Mouse (Mus musculus): ENCODE data around the gene Mrps34.
"Not testable (repeated sequence)": the region's sequence is repeated elsewhere in the genome, so short reads cannot be mapped to it uniquely, and the experiment has no call there.

The Mrps34 gene

DNA sequence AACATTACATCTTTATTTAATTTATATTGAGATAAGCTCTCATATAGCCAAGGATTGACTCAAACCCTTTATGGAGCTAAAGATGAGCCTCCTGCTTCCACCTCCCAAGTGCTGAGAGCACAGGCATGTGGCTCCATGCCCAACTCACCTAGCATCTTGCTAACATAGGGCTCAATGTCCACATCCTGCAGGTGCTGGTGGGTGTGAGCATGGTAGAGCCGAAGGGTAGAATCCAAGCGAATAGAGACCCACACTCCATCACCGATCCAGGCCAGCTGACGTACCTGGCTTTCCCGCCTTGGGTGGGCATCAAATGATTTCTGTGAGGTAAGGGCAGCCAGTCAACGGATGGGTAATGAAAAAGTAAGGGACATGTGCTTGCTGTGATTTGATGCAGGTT, 5.1 kb downstream of the Mrps34 start:
- DNase-seq, result no peak

DNA sequence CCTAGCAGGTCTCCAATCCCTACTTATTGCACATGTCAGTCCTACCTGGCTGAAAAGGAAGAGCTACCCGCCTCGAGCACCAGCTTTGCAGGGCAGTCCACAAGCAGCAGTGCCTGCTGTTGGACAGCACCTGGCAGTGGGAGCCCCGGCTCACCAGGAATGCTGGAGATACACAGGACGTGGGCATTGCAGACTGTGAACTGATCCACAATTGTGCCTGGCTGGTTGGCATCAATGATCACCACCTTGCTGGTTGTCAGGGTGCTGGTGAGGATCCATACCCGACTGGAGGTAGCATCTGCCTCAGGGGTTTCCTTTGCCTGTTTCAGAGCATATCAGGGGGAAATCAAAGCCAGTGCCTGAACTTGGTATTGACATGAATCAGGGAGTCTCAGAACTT, 7.2 kb downstream of the Mrps34 start:
- DNase-seq, result no peak

DNA sequence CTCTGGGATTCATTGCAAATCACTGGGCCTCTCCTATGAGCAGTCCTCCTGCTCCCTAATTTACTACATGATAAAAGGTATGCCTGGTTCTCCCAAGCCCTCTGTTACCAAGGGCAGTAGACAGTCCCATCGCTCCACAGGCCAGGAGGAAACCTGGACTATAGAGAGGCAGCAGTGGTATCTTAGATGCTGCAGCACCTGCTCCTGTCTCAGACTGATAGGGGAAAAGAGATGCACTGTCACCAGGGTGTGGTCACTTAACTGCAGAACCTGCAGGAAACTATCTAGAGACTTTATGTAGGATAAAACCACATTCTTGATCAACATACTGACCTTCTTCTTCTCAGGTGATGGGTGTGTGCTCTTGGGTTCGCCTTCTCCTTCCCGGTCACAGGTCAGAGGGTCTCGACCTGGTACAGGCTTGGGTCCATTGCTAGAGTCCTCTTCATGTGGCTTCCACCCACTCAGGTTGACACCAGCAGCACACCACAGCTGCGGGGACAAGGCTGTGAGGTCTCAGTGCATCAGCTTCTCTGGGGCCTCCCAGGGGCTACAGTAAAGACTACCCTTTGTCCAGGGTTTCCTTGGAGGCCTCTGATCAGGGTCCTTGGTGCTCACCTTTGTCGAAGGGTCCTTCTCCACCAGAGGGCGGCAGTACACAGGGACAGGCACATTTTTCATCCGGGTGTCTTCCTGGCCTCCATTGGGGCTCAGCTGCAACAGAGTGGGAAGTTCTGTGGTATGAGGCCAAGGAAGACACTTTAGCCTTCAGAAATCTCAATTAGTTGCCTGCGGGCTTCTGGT, 8.0 kb downstream of the Mrps34 start:
- peak; percentile 46 to 82 for DNase-seq

DNA sequence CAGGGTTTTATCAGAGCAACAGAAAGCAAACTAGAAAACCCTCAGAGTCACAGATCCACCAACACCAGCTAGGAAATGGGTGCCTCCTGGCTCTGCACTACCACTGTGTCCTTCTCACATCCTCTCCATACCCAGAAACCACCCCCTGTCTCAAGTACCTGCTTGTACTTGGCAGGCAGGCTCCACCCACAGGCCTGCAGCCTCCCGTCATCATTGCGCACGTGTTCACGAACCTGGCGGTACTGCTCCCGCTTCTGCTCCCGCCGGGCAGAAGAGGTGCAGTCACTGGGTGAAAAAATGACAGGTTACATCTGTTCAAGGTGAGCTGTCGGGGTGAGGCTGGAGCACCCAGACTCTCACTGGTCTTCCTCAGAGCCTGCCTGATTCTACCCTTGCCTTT, 8.9 kb downstream of the Mrps34 start:
- no peak for DNase-seq

DNA sequence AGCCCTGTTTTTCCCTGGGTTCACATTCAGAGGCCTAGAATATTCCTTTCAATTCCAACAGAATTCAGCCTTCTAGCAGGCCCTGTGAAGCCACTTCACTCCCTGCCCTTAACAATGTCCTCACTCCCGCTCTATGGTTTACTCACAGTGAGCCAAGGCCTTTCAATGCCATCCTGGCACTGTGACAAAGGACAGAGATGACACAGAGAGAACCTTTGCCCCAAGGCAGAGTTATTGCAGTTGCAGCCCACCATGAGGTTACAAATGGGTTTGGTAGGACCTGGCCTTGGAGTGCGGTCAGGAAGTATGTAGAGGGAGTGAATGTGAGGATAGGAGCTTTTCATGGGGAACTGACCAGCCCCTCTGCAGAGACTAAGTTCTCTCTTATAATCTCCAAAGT, 12.7 kb downstream of the Mrps34 start:
- no peak for DNase-seq

DNA sequence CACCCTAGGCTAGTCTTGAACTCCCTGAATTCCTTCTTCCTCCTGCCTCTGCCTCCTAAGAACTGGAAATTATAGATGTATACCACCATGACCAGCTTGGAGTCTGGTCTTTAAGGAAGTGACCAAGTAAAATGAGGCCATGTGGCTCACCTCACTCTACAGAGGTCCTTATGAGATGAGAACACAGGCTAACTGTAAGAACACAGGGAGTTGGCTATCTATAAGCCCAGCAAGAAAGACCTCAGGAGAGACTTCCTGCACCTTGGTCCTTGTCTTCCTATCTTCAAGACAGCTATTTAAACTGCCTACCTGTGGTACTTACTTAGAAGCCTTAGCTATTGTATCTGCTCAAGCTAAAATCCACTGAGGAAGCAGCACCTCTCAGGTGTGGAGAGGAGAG, 19.1 kb downstream of the Mrps34 start:
- no peak for DNase-seq

DNA sequence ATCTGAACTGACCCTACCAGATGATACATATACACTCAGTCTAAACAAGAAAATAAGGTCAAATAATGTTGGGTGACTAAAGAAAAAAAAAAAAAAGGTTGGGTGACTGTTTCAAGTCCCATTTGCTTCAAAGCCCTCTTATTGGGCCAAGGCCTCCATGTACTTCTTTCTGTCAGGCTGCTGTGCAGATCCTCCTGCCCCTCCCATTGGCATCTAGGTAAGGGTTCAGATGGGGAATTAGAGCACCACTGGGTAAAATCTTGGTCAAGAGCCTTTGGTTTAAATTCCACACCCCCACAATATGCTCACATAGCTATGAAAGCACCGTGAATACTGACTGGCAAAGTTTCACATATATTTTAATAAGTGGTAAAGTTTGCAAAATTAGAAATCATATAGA, 28.3 kb downstream of the Mrps34 start:
- no peak for DNase-seq

DNA sequence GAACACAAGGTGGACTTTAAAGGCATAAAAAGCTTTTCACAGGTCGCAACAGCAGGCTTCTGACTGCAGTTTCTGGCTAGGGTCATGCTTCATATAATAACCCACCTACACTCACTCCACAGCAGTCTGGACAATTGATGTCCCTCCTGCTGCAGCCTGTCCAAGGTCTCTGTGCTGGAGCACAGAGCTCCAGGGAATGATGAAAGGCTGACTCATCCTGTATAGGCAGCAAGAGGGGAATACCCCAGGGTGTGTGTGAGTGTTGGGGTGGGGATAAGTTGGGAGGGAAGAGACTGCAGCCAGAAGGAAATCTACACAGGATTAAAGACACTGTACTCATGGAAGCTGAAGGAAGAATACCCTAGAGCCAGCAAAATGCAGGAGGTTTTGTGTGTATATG, 34.6 kb downstream of the Mrps34 start:
- no peak for DNase-seq

DNA sequence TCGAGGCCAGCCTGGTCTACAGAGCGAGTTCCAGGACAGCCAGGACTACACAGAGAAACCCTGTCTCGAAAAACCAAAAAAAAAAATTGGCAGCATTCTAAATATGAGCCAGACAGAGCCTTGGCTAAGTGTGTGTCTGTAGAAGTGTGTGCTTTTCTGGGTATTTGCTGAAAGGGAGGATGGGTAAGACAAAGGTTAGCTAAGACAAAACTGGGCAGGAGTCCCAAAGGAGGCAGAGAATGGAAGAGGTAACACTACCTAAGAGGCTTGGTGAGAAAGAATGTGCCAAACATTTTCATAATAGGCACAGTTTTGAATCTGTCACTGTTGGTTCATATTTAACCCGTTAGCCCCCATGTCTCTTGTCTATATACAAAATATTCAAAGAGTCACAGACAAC, 37.5 kb downstream of the Mrps34 start:
- peak; percentile 33 to 52 for DNase-seq

DNA sequence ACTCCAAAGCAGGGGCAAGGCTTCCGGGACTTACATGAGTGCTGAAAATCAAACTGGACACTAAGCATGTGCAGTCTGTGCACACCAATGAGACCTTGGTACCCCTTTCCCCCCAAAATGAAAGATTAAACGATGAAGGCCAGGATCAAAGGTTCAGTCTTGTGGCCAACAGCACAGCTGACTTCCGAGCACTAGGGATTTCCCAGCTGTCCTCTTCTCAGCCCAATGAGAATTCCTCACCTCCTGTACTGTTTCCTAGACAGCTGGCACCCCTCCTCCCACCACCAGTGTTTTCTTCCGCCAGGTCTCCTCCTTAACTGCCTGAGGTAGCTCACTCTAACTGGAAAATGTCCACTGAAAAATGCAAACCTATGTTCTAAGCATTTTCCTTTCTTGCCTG, 38.2 kb downstream of the Mrps34 start:
- DNase-seq, result no peak

DNA sequence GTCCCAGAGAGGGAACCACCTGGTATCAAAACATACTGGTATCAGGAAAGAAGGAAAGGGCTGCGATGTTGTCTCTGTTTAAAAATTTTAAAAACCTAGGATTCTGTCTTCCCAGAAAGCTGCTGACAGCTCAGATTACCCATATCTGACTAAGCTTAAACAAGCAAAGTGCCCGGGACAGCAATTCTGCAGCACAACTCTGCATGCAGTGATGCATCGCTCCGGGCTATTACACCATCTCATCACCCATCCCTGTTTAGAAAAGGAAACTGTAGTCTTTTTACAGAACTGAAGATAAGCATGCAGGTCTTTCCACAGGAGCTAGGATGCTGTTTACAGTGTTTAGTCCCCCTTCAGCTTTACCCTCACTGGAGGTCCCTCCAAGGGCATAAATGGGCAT, 40.0 kb downstream of the Mrps34 start:
- DNase-seq, result no peak

DNA sequence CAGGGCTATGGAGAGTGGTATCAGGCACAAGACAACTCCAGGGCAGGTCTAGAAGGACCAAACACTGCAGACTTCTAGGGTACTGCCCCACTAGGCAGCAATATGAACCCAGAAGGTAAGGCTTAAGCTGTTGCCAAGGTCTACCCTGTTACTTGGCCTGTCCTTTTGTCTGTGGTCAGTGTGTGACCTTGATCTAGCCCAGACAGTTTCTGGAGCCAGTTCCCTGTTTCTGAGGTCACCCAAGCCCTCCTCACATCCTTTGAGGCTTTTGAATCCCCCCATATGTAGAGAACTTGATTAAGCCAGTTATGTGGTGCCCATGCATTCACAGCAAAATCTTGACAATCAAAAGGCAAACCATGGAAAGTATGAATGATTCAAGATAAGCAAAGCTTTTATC, 40.8 kb downstream of the Mrps34 start:
- no peak for DNase-seq

DNA sequence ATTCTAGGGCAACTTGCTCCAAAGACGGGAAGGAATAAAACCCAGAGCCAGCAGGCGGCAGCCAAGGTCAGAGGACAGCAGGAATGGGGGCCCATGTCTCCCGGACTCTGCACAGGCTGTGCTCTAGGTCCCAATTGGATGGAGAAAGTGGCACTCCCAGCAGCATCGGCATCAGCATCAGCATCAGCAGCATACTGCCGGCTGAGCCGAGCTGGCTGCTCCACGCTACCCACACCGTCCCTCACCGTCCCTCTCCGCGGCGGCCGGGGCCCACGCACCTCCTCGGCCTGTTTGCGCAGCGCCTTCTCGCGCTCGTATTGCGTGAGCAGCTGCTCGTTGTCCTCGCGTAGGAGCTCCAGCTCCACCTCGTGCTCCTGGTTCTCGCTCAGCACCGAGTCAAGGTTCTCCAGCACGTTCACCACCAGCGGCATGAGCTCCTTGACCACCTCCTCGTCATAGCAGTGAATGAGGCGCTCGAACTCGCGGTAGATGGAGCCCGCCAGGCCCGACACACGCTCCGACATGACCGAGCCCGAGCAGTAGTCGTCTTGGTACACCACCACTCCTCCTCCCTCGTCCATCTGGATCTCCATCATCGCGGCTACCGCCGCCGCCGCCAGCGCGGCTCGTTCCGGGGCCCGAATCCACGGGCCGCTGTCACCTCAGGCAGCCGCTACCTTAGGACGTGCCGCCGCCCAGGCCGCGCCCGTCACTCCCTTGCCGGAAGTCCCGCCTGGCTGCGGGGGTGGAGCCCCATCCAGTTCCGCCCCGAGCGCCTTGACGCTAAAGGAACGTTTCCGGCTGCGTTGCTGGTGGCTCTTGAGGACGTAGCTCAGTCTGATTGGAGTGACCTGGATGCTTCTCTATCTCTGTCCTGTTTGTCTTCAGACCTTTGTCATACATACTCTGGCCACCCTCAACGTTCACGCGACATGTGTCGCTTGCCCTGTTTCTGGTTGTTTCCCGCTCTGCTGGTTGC, 41.6 kb downstream of the Mrps34 start, which contains the start of gene Mapk8ip3:
Gene Mapk8ip3, minus strand, starts transcription at position 719 of the 979 bp plus-strand sequence.
- peak; percentile 95 to 97 for DNase-seq

DNA sequence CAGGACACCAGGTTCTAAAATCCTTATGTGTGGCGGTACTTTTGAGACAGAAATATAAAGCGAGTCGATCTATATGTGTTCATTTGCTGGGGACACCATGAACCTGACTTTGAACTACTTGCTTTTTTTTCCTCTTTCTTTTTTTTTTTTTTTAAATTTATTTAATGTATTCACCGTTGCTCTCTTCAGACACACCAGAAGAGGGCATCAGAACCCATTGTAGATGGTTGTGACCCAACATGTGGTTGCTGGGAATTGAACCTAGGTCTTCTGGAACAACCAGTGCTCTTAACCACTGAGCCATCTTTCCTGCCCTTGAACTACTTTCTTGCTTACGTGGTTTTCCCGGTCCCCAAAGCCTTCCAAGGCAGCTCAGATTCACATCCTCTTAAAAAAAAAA, 42.4 kb downstream of the Mrps34 start:
- no peak for DNase-seq

DNA sequence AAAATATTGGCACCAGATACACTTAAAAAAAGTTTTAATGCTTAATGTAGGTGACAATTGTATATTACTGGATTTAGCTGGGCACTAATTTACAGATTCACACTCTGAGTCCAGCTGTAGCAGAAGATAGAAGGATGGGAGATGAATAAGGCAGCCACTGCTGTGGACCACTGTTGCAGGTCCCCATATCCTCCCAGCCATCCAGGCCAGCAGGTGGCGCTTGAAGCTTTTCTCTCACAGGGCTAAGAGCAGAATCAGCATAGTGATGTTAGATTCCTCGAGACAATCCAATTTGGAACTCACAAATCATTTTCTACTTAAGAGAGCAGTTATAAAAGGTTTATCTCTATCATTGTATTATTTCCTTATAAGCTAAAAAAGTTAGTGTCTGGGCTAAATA, 47.5 kb downstream of the Mrps34 start:
- peak; percentile 48 to 75 for DNase-seq

DNA sequence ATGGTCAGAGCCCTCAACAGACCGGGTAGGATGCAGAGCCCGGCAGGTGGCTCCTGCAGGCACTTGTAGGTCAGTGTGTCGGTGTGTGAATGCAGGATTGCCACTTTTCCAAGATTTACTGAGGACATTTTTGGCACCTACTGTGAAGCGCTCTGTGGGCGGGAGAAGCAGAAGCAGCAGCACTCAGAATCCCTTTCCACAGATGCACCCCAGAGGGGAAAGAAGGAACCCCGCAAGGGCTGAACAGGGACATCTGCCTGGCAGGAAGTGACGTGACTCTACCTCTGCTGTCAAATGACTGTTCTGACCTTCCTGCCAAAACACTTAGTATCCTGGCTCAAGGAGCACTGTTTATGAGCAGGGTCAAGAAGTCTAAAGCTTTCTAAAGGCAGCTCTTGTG, 48.1 kb downstream of the Mrps34 start:
- no peak for DNase-seq

DNA sequence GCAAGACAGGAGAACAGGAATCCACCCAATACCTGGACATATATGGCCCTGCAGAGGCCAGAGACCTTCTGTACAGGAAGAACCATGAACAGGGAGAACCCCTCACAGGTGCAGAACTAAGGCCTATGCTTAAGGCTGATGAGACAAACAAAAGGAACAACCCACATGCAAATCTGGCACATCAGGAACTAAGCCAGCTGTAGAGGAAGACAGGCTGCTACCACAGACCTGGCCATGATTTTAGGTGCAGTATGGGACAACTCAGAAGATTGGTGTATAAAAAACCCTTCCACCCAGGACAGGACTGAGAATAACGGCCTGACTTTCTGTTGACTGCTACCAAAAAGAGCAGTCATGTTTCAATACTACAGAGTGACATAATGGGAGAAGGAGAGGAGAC, 48.7 kb downstream of the Mrps34 start:
- DNase-seq, result not testable (repeated sequence)
